Mouse (Mus musculus) midbrain, embryonic 15.5 days (tissue): ENCODE measurements around the gene Adam15. TPM values are rescaled to one million over a fixed set of nuclear protein-coding genes. Genes with fewer than 3 reads are reported as not detected.

Source experiments
- ATAC-seq: fragments of 200-750 bp; cut with Nextera tagmentation; replicated peaks from 2 replicates; pipeline ENCODE4 v1.8.0; 2017; ENCODE audit warnings: moderate TSS enrichment
- H3K27ac ChIP-seq: fragments of 300-500 bp; sonication (generic); 2 replicates; pipeline ENCODE4 v1.5.1; 2015; ENCODE audit warnings: mild to moderate bottlenecking, inconsistent platforms
- H3K27me3 ChIP-seq: fragments of 300-500 bp; sonication (generic); replicated peaks from 2 replicates; pipeline ENCODE4 v1.6.1; 2015; ENCODE audit warnings: inconsistent platforms
- H3K36me3 ChIP-seq: fragments of 300-500 bp; sonication (generic); replicated peaks from 2 replicates; pipeline ENCODE4 v1.6.1; 2015; ENCODE audit warnings: inconsistent platforms
- H3K4me1 ChIP-seq: fragments of 300-500 bp; sonication (generic); 2 replicates; pipeline ENCODE4 v1.6.1; 2015; ENCODE audit warnings: inconsistent platforms
- H3K4me2 ChIP-seq: fragments of 300-500 bp; sonication (generic); 2 replicates; pipeline ENCODE4 v1.6.1; 2015; ENCODE audit warnings: inconsistent platforms, mild to moderate bottlenecking, moderate library complexity
- H3K4me3 ChIP-seq: fragments of 300-500 bp; sonication (generic); 2 replicates; pipeline ENCODE4 v1.5.1; 2015; ENCODE audit warnings: mild to moderate bottlenecking, inconsistent platforms
- H3K9ac ChIP-seq: fragments of 300-500 bp; sonication (generic); 2 replicates; pipeline ENCODE4 v1.6.1; 2015; ENCODE audit warnings: mild to moderate bottlenecking, inconsistent platforms
- H3K9me3 ChIP-seq: fragments of 300-500 bp; sonication (generic); 2 replicates; pipeline ENCODE4 v1.6.1; 2016; ENCODE audit warnings: inconsistent platforms
- WGBS: fragments of 180-500 bp; shearing (Covaris S2); methylation state at CpG from one replicate; pipeline ENCODE4 v1.1.7; 2015; ENCODE audit warnings: mixed read lengths; 5-methylcytosine and 5-hydroxymethylcytosine counted together
- polyA plus RNA-seq: library from polyadenylated mRNA; unstranded; fragments of >200 nt; fragmentation: Nextera tagmentation; extraction: Ambion mirVana; gene quantifications from 2 replicates; pipeline ENCODE4 v1.2.1, GENCODE M21; 2015

Adam15 gene
- polyA plus RNA-seq, 1 experiment from 2014 or later: 59.5 TPM

DNA sequence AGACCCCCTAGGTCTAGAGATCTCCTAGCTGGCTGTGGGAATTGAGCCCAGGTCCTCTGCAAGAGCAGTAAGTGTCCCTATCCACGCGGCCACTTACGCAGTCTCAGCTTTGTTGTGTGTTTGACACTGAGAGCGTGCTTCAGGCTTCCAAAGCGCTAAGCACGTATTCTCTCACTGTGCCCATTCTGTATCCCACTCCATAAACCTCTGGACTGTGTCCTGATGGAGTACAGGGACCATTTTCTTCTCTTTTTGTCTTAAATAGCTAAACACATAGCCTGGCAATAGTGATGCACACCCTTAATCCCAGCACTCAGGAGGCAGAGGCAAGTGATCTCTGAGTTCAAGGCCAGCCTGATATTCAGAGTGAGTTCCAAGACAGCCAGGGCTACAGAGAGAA, 50.9 kb downstream of the Adam15 start:
- H3K9me3 ChIP-seq: no peaks in the 10 kb centered on the region
- ATAC-seq: no peak
- no peak overlapping the region for H3K4me3 ChIP-seq

GRCm38 (mm10) chr3:89296761-89297396, 52.9 kb downstream of the Adam15 start:
- no peaks in the 10 kb centered on the region for H3K36me3 ChIP-seq
- H3K9ac ChIP-seq: no peak overlapping the region
- H3K4me3 ChIP-seq: no peak overlapping the region
- H3K27ac ChIP-seq: no peak overlapping the region
- peaks cover 4% of the 10 kb centered on the region; the same call in 1 of the 2 replicates for H3K27me3 ChIP-seq
- H3K4me2 ChIP-seq: no peak overlapping the region
- no peak for ATAC-seq
- WGBS: 77% methylated on average over 11 of the region's 11 CpGs
- no peaks in the 10 kb centered on the region for H3K9me3 ChIP-seq
- peaks cover 4% of the 10 kb centered on the region; the same call in 1 of the 2 replicates for H3K4me1 ChIP-seq

More for the DNA sequence above, 50.9 kb downstream of the Adam15 start:
- WGBS: 84% methylated on average over 6 of the region's 6 CpGs
- Histone ChIP-seq H3K27ac (no peak overlapping the region), H3K4me1 (peaks cover 4% of the 10 kb centered on the region; the same call in 1 of the 2 replicates), H3K9ac (no peak overlapping the region), H3K27me3 (peaks cover 4% of the 10 kb centered on the region; the same call in 1 of the 2 replicates), H3K36me3 (no peaks in the 10 kb centered on the region), H3K4me2 (no peak overlapping the region)

- ATAC-seq: no peak
- Histone ChIP-seq H3K27ac (no peak overlapping the region), H3K4me3 (no peak overlapping the region), H3K27me3 (peaks cover 4% of the 10 kb centered on the region; the same call in 1 of the 2 replicates), H3K9ac (no peak overlapping the region), H3K4me1 (peaks cover 4% of the 10 kb centered on the region; the same call in 1 of the 2 replicates), H3K4me2 (no peak overlapping the region), H3K9me3 (no peaks in the 10 kb centered on the region), H3K36me3 (no peaks in the 10 kb centered on the region)
- WGBS: 85% methylated on average over 8 of the region's 8 CpGs
These were observed 54.0 kb downstream of the Adam15 start for GRCm38 (mm10) chr3:89295685-89296230.

DNA sequence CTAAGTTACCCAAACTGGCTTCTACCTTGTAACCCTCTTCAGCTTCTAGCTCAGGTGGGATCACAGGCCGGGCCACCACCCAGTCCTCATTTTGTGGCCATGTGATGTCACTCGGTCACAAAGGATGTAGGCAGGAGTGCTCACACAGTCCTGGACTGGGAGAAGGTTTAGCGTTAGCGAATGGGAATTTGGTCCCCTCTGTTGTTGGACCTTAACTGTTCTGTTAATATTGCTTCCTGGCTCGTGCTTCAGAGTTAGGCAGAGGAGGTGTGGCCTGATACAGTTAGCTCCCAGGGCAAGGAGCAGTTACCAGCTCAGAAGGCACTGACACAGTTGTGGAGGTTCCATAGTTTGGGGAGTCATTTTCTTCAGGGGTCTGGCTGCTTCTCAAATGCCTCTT, 55.6 kb downstream of the Adam15 start:
- H3K9ac ChIP-seq: no peak overlapping the region
- H3K9me3 ChIP-seq: no peaks in the 10 kb centered on the region
- H3K4me1 ChIP-seq: no peaks in the 10 kb centered on the region
- no peak for ATAC-seq
- H3K4me2 ChIP-seq: no peak overlapping the region
- no peak overlapping the region for H3K4me3 ChIP-seq
- no peak overlapping the region for H3K27ac ChIP-seq
- WGBS: 82% methylated on average over 5 of the region's 5 CpGs
- H3K36me3 ChIP-seq: no peaks in the 10 kb centered on the region
- no peaks in the 10 kb centered on the region for H3K27me3 ChIP-seq

DNA sequence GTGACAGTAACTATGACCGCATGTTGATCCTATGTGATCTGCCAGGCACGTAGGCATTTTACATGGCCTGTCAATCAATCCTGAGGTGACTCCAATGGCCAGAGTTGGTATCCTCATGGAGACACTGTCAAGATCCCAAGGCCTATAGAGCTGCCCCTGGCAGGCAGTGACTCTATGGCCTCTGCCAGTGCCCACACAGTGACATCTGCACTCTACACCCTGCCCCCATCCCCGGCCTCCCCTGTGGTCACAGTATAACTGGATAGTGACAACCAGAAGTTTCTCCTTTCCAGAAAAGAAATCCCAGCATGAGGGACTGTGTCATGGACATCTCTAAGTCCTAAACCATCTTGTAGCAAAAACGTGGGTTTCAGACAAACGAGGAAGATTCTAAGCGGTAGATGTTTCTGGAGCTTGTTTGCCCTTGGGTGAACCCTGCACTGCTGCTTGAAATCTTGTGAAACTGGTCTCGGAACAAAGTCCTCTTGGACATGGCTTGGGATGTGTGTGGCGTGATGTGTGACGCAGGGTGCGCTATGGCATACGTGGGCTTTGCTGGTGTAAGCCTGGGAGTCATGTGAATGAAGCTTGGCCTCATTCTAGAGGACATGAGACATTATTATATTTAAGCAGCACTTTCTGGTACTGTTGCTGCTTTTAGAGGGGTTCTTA, 56.4 kb downstream of the Adam15 start:
- no peak for ATAC-seq
- Histone ChIP-seq H3K36me3 (no peaks in the 10 kb centered on the region), H3K4me2 (no peak overlapping the region), H3K4me3 (no peak overlapping the region), H3K9ac (no peak overlapping the region), H3K27ac (no peak overlapping the region), H3K27me3 (no peaks in the 10 kb centered on the region), H3K4me1 (no peaks in the 10 kb centered on the region), H3K9me3 (no peaks in the 10 kb centered on the region)
- WGBS: 91% methylated on average over 11 of the region's 11 CpGs

- no peak for ATAC-seq
- Histone ChIP-seq H3K9ac (no peak overlapping the region), H3K27me3 (no peaks in the 10 kb centered on the region), H3K4me1 (no peaks in the 10 kb centered on the region), H3K4me3 (no peak overlapping the region), H3K36me3 (no peaks in the 10 kb centered on the region), H3K9me3 (no peaks in the 10 kb centered on the region), H3K27ac (no peak overlapping the region), H3K4me2 (no peak overlapping the region)
- 66% methylated on average over 5 of the region's 5 CpGs for WGBS
These were observed 57.5 kb downstream of the Adam15 start for GRCm38 (mm10) chr3:89292303-89292702.

- H3K9ac ChIP-seq: no peak overlapping the region
- no peak overlapping the region for H3K27ac ChIP-seq
- no peaks in the 10 kb centered on the region for H3K4me1 ChIP-seq
- no peak overlapping the region for H3K4me3 ChIP-seq
- no peaks in the 10 kb centered on the region for H3K27me3 ChIP-seq
- ATAC-seq: no peak
- no peaks in the 10 kb centered on the region for H3K36me3 ChIP-seq
- no peaks in the 10 kb centered on the region for H3K9me3 ChIP-seq
- no peak overlapping the region for H3K4me2 ChIP-seq
- 83% methylated on average over 10 of the region's 10 CpGs for WGBS
These were observed 57.9 kb downstream of the Adam15 start for GRCm38 (mm10) chr3:89291874-89292273.

Other genes starting within 250 kb of the Adam15 start
- gene Gm43738, start 248.9 kb downstream of the Adam15 start, polyA plus RNA-seq: 0.11 TPM in 1 of 2 replicates, not detected in the other
- 461 and 488 TPM in 2 replicates for gene Fdps, start 248.0 kb downstream of the Adam15 start, polyA plus RNA-seq
- 0.05 and 0.14 TPM in 2 replicates for gene Pklr, start 213.9 kb downstream of the Adam15 start, polyA plus RNA-seq
- 59.6 and 59.8 TPM in 2 replicates for gene Hcn3, start 189.8 kb downstream of the Adam15 start, polyA plus RNA-seq
- gene Clk2, start 185.2 kb downstream of the Adam15 start, polyA plus RNA-seq: 22.4 and 26.7 TPM in 2 replicates
- gene Scamp3, start 172.5 kb downstream of the Adam15 start, polyA plus RNA-seq: 144 and 146 TPM in 2 replicates
- gene Fam189b, start 166.9 kb downstream of the Adam15 start, polyA plus RNA-seq: 33.5 and 37.5 TPM in 2 replicates
- gene Gba, start 147.1 kb downstream of the Adam15 start, polyA plus RNA-seq: 50.3 and 51.0 TPM in 2 replicates
- gene Thbs3, start 134.8 kb downstream of the Adam15 start, polyA plus RNA-seq: 58.7 and 58.8 TPM in 2 replicates
- 159 and 161 TPM in 2 replicates for gene Mtx1, start 122.9 kb downstream of the Adam15 start, polyA plus RNA-seq
- gene Muc1, start 120.9 kb downstream of the Adam15 start, polyA plus RNA-seq: 0.93 and 1.3 TPM in 2 replicates
- 177 and 185 TPM in 2 replicates for gene Krtcap2, start 104.0 kb downstream of the Adam15 start, polyA plus RNA-seq
- gene Trim46, start 103.7 kb downstream of the Adam15 start, polyA plus RNA-seq: 95.9 and 97.9 TPM in 2 replicates
- gene Dpm3, start 90.6 kb downstream of the Adam15 start, polyA plus RNA-seq: 65.8 and 69.1 TPM in 2 replicates
- 31.4 and 37.5 TPM in 2 replicates for gene Slc50a1, start 79.4 kb downstream of the Adam15 start, polyA plus RNA-seq
- 8.0 and 10.2 TPM in 2 replicates for gene Efna1, start 68.9 kb downstream of the Adam15 start, polyA plus RNA-seq
- gene Efna3, start 27.0 kb downstream of the Adam15 start, polyA plus RNA-seq: 40.5 and 43.0 TPM in 2 replicates
- 4.3 and 5.8 TPM in 2 replicates for gene Efna4, start 12.0 kb downstream of the Adam15 start, polyA plus RNA-seq
- 0.14 and 0.17 TPM in 2 replicates for gene Dcst2, start 12.0 kb upstream of the Adam15 start, polyA plus RNA-seq
- 0.89 and 0.99 TPM in 2 replicates for gene Dcst1, start 15.3 kb upstream of the Adam15 start, polyA plus RNA-seq
- 0.59 and 0.64 TPM in 2 replicates for gene Zbtb7b, start 44.8 kb upstream of the Adam15 start, polyA plus RNA-seq
- 0.22 and 2.3 TPM in 2 replicates for gene Lenep, start 52.8 kb upstream of the Adam15 start, polyA plus RNA-seq
- gene Flad1, start 61.9 kb upstream of the Adam15 start, polyA plus RNA-seq: 35.9 and 36.5 TPM in 2 replicates
- gene Cks1b, start 68.4 kb upstream of the Adam15 start, polyA plus RNA-seq: 86.7 and 91.2 TPM in 2 replicates
- 17.2 and 19.8 TPM in 2 replicates for gene Shc1, start 68.4 kb upstream of the Adam15 start, polyA plus RNA-seq
- gene Pygo2, start 80.2 kb upstream of the Adam15 start, polyA plus RNA-seq: 44.0 and 45.6 TPM in 2 replicates
- 15.7 and 18.4 TPM in 2 replicates for gene Pbxip1, start 86.7 kb upstream of the Adam15 start, polyA plus RNA-seq
- 123 and 132 TPM in 2 replicates for gene Pmvk, start 104.5 kb upstream of the Adam15 start, polyA plus RNA-seq
- 8.5 and 8.7 TPM in 2 replicates for gene Kcnn3, start 170.2 kb upstream of the Adam15 start, polyA plus RNA-seq